Mouse (Mus musculus) cerebellum, adult 11-12 months (tissue): ENCODE results near the gene Gm45716.

Source experiments
- DNase-seq: peaks from one replicate; pipeline ENCODE4 v3.0.0; 2022

Gm45716 gene

GRCm38 (mm10) chr11:90187441-90187840 lies at the start of gene Gm45716:
Gene Gm45716, plus strand, starts transcription at chr11:90187683.
- DNase-seq: no peak

DNA sequence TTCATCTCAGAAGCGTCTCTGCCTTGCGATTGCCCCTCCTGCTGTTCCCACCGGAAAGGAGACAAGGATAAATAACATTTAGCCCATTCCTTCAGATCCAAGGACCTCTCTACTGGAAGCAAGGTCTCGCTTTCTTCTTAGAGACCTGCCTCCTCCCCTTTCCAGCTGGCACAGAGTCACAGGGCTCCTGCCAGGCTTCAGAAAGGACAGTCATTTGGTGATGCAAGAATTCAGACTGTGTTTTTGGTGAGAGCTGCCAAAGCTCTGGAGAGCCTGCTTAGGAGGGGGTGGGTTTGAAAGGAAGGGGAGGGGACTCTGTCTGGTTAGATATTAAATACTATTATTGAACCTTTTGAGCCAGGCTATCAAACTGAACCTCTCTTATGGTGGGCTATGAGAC lies 45.1 kb upstream of the Gm45716 start:
- peak; percentile 18 for DNase-seq

DNA sequence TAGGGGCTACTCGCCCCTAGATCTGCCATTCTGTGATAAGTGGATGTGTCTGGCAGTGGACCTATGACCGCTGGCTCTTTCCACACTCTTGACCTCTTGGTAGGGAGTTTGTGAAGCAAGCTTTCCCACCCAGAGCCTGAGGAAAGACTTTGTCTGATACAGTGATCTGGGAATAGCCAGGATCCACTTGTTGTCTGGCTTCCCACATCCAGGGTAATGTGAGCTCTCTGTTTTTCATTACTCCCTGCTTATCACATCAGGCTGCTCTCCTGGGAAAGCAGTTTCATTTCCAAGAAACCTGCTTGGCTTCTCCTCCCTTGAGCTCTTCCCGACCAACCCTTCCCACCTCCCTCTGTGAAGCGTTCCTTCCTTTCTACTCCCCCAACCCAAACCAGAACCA lies 44.5 kb upstream of the Gm45716 start:
- no peak for DNase-seq

GRCm38 (mm10) chr11:90146086-90146860 lies 41.2 kb upstream of the Gm45716 start:
- no peak for DNase-seq

DNA sequence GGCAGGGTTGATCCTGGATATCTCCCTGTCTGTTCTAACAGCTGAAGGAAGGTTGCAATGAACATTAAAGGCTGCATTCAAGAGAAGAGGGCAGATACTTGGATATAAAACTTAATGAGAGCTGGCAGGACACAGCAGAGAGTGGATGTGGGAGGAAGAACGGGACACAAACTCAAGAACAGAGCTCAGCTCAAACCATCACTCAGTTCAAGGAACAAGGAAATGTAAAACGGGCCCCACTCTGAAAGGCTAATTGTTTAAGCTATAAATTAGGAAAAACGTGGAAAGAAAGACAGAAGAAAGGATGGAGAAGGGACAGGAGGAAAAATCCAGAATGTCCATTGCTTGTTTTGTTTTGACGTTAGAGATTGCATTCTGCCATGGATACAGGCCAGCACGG lies 32.4 kb upstream of the Gm45716 start:
- no peak for DNase-seq

DNA sequence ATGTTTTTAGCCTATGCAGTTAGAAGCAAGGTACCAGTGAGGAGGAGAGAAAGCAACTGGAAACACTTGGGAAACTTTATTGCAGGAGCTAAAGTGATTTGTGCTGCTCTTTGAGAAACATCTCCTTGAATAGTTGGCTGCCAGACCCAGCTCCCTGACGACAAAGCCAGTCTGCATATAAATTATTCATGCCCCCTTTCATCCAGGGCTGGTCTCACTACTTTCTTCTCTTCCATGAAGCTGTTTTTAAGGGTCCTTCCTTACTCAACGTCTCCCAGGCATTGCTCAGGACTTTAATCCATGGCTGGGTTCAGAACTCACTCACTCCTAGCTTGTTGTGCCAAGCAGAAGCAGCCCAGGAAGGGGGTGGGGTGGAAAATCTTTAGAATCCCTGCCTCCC lies 32.0 kb upstream of the Gm45716 start:
- DNase-seq: no peak

DNA sequence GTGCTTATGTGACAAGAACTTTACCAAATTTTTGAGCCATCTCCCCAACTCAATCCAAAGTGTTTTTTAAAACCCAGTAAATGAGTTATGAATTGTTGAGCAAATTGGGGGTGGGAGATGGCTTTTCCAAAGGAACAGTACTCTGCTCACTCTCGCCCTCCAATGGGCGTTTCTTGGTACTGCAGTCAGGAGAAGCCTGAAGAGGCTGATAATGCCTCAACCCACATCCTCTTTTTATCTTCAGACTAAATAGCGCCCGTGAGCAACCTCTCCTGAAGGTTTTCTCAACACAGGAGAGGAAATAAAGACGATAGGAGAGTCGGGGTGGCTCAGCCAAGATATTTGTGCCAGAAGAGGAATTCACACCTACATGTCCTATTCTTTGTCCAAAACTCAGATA lies 19.7 kb upstream of the Gm45716 start:
- no peak for DNase-seq

- no peak for DNase-seq
Observed at GRCm38 (mm10) chr11:90168338-90169065, 19.0 kb upstream of the Gm45716 start.

GRCm38 (mm10) chr11:90169200-90170013 lies 18.1 kb upstream of the Gm45716 start:
- DNase-seq: no peak

- DNase-seq: peak; percentile 6
Observed at GRCm38 (mm10) chr11:90170014-90170320, 17.5 kb upstream of the Gm45716 start.

GRCm38 (mm10) chr11:90172331-90172730 lies 15.2 kb upstream of the Gm45716 start:
- DNase-seq: no peak

- no peak for DNase-seq
Observed at GRCm38 (mm10) chr11:90175634-90176300, 11.7 kb upstream of the Gm45716 start.

- DNase-seq: no peak
Observed at GRCm38 (mm10) chr11:90177389-90177788, 10.1 kb upstream of the Gm45716 start.

DNA sequence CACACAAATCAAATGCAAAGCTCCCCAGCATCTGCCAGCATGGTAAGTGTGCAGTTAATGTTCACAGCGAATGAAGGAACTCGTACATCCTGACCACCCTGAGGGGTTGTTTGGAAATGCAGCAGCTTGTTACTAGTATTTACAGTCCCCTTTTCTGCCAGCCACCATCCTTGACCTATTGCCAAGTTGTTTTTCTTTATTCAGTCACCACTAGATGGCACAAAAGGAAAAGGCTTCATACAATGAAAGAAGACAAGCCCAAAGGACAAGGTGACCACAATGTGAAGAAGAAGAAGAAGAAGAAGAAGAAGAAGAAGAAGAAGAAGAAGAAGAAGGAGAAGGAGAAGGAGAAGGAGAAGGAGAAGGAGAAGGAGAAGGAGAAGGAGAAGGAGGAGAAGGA lies 4.1 kb upstream of the Gm45716 start:
- no peak for DNase-seq

GRCm38 (mm10) chr11:90184756-90185155 lies 2.7 kb upstream of the Gm45716 start:
- DNase-seq: no peak

GRCm38 (mm10) chr11:90190156-90190555 lies 2.7 kb downstream of the Gm45716 start:
- DNase-seq: no peak

DNA sequence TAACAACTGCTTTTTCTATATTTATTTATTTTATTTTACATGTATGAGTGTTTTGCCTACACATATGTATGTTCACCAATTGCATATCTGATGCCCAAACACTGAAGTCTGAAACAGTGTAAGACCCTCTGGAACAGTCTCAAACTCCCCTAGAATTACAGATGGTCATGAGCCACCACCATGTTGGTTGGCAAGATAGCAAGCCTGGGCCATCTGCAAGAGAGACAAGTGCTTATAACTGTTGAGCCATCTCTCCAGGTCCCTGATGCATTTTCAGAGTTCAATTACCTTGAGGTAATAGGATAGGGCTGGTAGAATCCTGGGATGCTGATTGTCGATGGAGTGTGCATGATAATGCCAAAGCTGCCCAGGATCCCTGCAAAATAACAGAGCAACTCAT lies 7.5 kb downstream of the Gm45716 start:
- no peak for DNase-seq

GRCm38 (mm10) chr11:90195756-90196520 lies 8.5 kb downstream of the Gm45716 start:
- no peak for DNase-seq

GRCm38 (mm10) chr11:90196521-90197215 lies 9.2 kb downstream of the Gm45716 start:
- no peak for DNase-seq

DNA sequence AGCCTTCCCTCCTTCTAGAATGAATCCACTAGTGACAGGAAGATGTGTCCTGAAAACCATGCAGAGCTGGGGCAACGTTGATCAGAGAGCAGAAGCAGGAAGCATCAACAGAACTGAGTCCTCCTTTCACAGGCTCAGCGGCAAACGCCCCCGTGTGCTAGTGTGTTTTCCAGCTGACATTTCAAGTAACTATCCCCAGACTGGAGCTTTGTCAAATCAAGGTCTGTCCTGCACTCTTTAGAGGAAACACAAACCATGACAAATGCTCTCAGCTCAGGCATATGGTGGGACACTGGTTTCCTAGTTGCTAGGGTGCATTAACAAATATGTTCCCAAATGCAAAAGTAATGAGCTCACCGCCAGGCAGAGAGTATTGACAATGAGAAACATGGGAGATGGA lies 10.6 kb downstream of the Gm45716 start:
- no peak for DNase-seq

DNA sequence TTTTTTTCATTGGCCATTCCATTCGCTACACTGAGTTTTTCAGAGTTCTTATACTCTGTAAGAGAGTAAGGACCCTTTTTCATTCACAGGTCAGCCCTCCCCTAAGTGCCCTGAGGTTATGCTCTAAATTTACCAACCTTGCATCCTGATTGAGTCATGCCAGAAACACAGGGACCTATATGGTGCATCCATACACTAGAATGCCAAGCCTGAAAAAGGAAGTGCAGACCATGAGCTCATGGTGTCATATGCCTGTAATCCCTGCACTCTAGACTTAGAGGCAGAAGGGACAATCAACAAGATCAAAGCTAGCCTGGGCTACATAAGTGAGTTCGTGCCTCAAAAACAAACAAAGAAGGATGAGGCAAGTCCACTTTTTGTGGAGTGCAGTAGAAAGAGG lies 13.3 kb downstream of the Gm45716 start:
- DNase-seq: no peak

DNA sequence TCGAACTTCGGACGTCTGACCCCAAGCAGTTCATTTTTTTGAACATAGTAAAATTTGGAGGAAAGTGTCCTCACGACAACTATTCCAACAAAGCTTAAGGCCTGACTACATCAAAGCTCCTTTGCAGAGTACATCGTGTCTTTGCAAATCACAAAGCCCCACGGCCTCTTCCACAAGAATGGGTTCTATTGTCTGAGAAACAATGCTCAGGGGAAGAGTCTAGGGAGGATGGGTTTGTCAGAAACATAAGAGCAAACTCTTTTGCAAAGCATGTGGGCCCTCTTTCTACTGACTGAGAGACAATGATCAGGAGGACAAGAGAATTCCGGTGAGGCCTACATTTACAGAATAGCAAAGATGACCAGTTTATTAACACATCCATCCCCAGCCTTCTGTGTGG lies 26.8 kb downstream of the Gm45716 start:
- no peak for DNase-seq
